Mouse (Mus musculus) ES-Bruce4 (cell line): ENCODE measurements around the gene Chil3.
"Not testable (repeated sequence)": the region's sequence is repeated elsewhere in the genome, so short reads cannot be mapped to it uniquely, and the experiment has no call there.

Experiments
- CTCF ChIP-seq: IDR thresholded peaks from one replicate; pipeline ENCODE4 v1.8.1; 2011; ENCODE audit warnings: low read depth, low read length
- EP300 ChIP-seq: IDR thresholded peaks from 2 replicates; pipeline ENCODE4 v1.6.1; 2011; ENCODE audit warnings: low read depth, low read length; ENCODE audit not compliant: insufficient read depth
- POLR2A ChIP-seq: IDR thresholded peaks from one replicate; pipeline ENCODE4 v1.8.1; 2011; ENCODE audit warnings: low read length; ENCODE audit not compliant: insufficient read depth

DNA sequence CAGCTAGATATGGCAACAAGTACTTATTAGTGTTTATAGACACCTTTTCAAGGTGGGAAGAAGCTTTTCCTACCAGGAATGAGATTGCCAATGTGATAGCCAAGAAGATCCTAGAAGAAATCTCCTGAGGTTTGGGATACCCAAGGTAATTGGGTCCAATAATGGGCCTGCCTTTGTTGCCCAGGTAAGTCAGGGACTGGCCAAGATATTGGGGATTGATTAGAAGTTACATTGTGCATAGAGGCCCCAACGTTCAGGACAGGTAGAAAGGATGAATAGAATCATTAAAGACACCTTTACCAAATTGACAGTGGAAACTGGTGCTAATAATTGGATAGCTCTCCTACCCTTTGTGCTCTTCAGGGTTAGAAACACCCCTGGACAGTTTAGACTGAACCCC is 30.7 kb upstream of the Chil3 start:
- TF ChIP-seq CTCF, POLR2A, EP300: not testable (repeated sequence)
